Mouse (Mus musculus) kidney, embryonic 16.5 days (tissue): ENCODE data around the gene Tmem178. TPM values are rescaled to one million over a fixed set of nuclear protein-coding genes. Genes with fewer than 3 reads are reported as not detected.

ENCODE experiments used
- ATAC-seq: fragments of 200-750 bp; cut with Nextera tagmentation; 2 replicates; pipeline ENCODE4 v1.8.0; 2017; ENCODE audit warnings: moderate TSS enrichment; ENCODE audit not compliant: low FRiP score, low TSS enrichment
- H3K27ac ChIP-seq: fragments of 300-500 bp; sonication (generic); 2 replicates; pipeline ENCODE4 v1.5.1; 2014; ENCODE audit warnings: low read length
- H3K27me3 ChIP-seq: fragments of 300-500 bp; sonication (generic); 2 replicates; pipeline ENCODE4 v1.6.1; 2014; ENCODE audit warnings: low read length, control low read depth, mixed read lengths; ENCODE audit not compliant: insufficient read depth
- H3K36me3 ChIP-seq: fragments of 300-500 bp; sonication (generic); 2 replicates; pipeline ENCODE4 v1.6.1; 2014; ENCODE audit warnings: low read length, control low read depth, mixed read lengths; ENCODE audit not compliant: insufficient read depth
- H3K4me1 ChIP-seq: fragments of 300-500 bp; sonication (generic); 2 replicates; pipeline ENCODE4 v1.6.1; 2014; ENCODE audit warnings: low read length, control low read depth, mixed read lengths; ENCODE audit not compliant: insufficient read depth
- H3K4me2 ChIP-seq: fragments of 300-500 bp; sonication (generic); replicated peaks from 2 replicates; pipeline ENCODE4 v1.6.1; 2014; ENCODE audit warnings: low read depth, low read length
- H3K4me3 ChIP-seq: fragments of 300-500 bp; sonication (generic); 2 replicates; pipeline ENCODE4 v1.5.1; 2014; ENCODE audit warnings: mild to moderate bottlenecking, low read length
- H3K9ac ChIP-seq: fragments of 300-500 bp; sonication (generic); replicated peaks from 2 replicates; pipeline ENCODE4 v1.6.1; 2014; ENCODE audit warnings: low read length
- H3K9me3 ChIP-seq: fragments of 300-500 bp; sonication (generic); 2 replicates; pipeline ENCODE4 v1.6.1; 2016; ENCODE audit warnings: low read length, control low read depth
- WGBS: fragments of 180-500 bp; shearing (Covaris S2); extraction: QIAGEN DNeasy Blood & Tissue Kit; methylation state at CpG from one replicate; pipeline ENCODE4 v1.1.7; 2014; 5-methylcytosine and 5-hydroxymethylcytosine counted together
- polyA plus RNA-seq: library from polyadenylated mRNA; unstranded; fragments of >200 nt; fragmentation: Nextera tagmentation; extraction: Ambion mirVana; gene quantifications from 2 replicates; pipeline ENCODE4 v1.2.1, GENCODE M21; 2015

Tmem178 gene
- polyA plus RNA-seq, 1 experiment from 2014 or later, result 16.8 TPM

GRCm38 (mm10) chr17:81005292-81005691 is 60.9 kb downstream of the Tmem178 start:
- Histone ChIP-seq H3K27ac (no peak overlapping the region), H3K4me3 (no peak overlapping the region), H3K36me3 (no peaks in the 10 kb centered on the region), H3K27me3 (no peaks in the 10 kb centered on the region), H3K9ac (no peak overlapping the region), H3K4me2 (no peak overlapping the region), H3K4me1 (peaks cover 8% of the 10 kb centered on the region; the same call in 1 of the 2 replicates), H3K9me3 (no peaks in the 10 kb centered on the region)
- ATAC-seq, result no peak
- WGBS, result 40% methylated on average over 8 of the region's 8 CpGs

- no peak for ATAC-seq
- no peak overlapping the region for H3K4me2 ChIP-seq
- no peak overlapping the region for H3K4me3 ChIP-seq
- peaks cover 10% of the 10 kb centered on the region for H3K4me1 ChIP-seq
- H3K36me3 ChIP-seq, result no peaks in the 10 kb centered on the region
- H3K9me3 ChIP-seq, result no peaks in the 10 kb centered on the region
- 72% methylated on average over 10 of the region's 10 CpGs for WGBS
- no peak overlapping the region for H3K27ac ChIP-seq
- no peaks in the 10 kb centered on the region for H3K27me3 ChIP-seq
- no peak overlapping the region for H3K9ac ChIP-seq
Measured at GRCm38 (mm10) chr17:81009112-81009511, 64.7 kb downstream of the Tmem178 start.

- 48% methylated on average over 3 of the region's 3 CpGs for WGBS
- Histone ChIP-seq H3K9me3 (no peaks in the 10 kb centered on the region), H3K4me3 (no peak overlapping the region), H3K27me3 (no peaks in the 10 kb centered on the region), H3K4me1 (peaks cover 5% of the 10 kb centered on the region), H3K9ac (no peak overlapping the region), H3K4me2 (no peak overlapping the region), H3K36me3 (no peaks in the 10 kb centered on the region), H3K27ac (no peak overlapping the region)
- ATAC-seq, result no peak
Measured at GRCm38 (mm10) chr17:81010199-81010598, 65.8 kb downstream of the Tmem178 start.

- Histone ChIP-seq H3K4me1 (peaks cover 3% of the 10 kb centered on the region; the same call in 1 of the 2 replicates), H3K9me3 (no peaks in the 10 kb centered on the region), H3K27me3 (no peaks in the 10 kb centered on the region), H3K36me3 (no peaks in the 10 kb centered on the region), H3K9ac (no peak overlapping the region), H3K4me2 (no peak overlapping the region), H3K27ac (0 out of 2 replicates have a peak overlapping the region, but pooled peaks have one; percentile 12), H3K4me3 (no peak overlapping the region)
- WGBS, result 54% methylated on average over 18 of the region's 18 CpGs
- ATAC-seq, result peak; percentile 69
Measured at GRCm38 (mm10) chr17:81010844-81011685, 66.6 kb downstream of the Tmem178 start.

GRCm38 (mm10) chr17:81015814-81016447 is 71.5 kb downstream of the Tmem178 start:
- H3K9ac ChIP-seq, result no peak overlapping the region
- ATAC-seq, result peak; percentile 67
- no peaks in the 10 kb centered on the region for H3K27me3 ChIP-seq
- H3K36me3 ChIP-seq, result no peaks in the 10 kb centered on the region
- WGBS, result 46% methylated on average over 4 of the region's 4 CpGs
- no peak overlapping the region for H3K4me3 ChIP-seq
- H3K9me3 ChIP-seq, result no peaks in the 10 kb centered on the region
- H3K4me2 ChIP-seq, result no peak overlapping the region
- peaks cover 3% of the 10 kb centered on the region; the same call in 1 of the 2 replicates for H3K4me1 ChIP-seq
- no peak overlapping the region for H3K27ac ChIP-seq

GRCm38 (mm10) chr17:81017132-81017531 is 72.7 kb downstream of the Tmem178 start:
- Histone ChIP-seq H3K9me3 (no peaks in the 10 kb centered on the region), H3K27ac (no peak overlapping the region), H3K36me3 (no peaks in the 10 kb centered on the region), H3K27me3 (no peaks in the 10 kb centered on the region), H3K4me2 (no peak overlapping the region), H3K4me3 (no peak overlapping the region), H3K9ac (no peak overlapping the region), H3K4me1 (no peaks in the 10 kb centered on the region)
- ATAC-seq, result no peak
- 62% methylated on average over 1 of the region's 1 CpGs for WGBS

- Histone ChIP-seq H3K27me3 (no peaks in the 10 kb centered on the region), H3K9me3 (no peaks in the 10 kb centered on the region), H3K4me1 (no peaks in the 10 kb centered on the region), H3K27ac (no peak overlapping the region), H3K4me3 (no peak overlapping the region), H3K4me2 (no peak overlapping the region), H3K9ac (no peak overlapping the region), H3K36me3 (peaks cover 33% of the 10 kb centered on the region)
- WGBS, result 85% methylated on average over 6 of the region's 6 CpGs
- ATAC-seq, result 0 out of 2 replicates have a peak, but pooled peaks have one; percentile 35
Measured at GRCm38 (mm10) chr17:81027331-81027730, 82.9 kb downstream of the Tmem178 start.

GRCm38 (mm10) chr17:81031830-81032442 is 87.5 kb downstream of the Tmem178 start:
- Histone ChIP-seq H3K4me2 (no peak overlapping the region), H3K9ac (no peak overlapping the region), H3K36me3 (peaks cover 24% of the 10 kb centered on the region), H3K4me1 (no peaks in the 10 kb centered on the region), H3K9me3 (no peaks in the 10 kb centered on the region), H3K27ac (no peak overlapping the region), H3K4me3 (no peak overlapping the region), H3K27me3 (no peaks in the 10 kb centered on the region)
- 91% methylated on average over 3 of the region's 3 CpGs for WGBS
- no peak for ATAC-seq

- H3K36me3 ChIP-seq, result peaks cover 27% of the 10 kb centered on the region
- 80% methylated on average over 2 of the region's 2 CpGs for WGBS
- ATAC-seq, result no peak
Measured at GRCm38 (mm10) chr17:81032957-81033356, 88.5 kb downstream of the Tmem178 start.

More at GRCm38 (mm10) chr17:81032957-81033356, 88.5 kb downstream of the Tmem178 start:
- Histone ChIP-seq H3K4me3 (no peak overlapping the region), H3K9me3 (no peaks in the 10 kb centered on the region), H3K27ac (no peak overlapping the region), H3K9ac (no peak overlapping the region), H3K4me2 (no peak overlapping the region), H3K4me1 (no peaks in the 10 kb centered on the region), H3K27me3 (no peaks in the 10 kb centered on the region)
